Mouse (Mus musculus): ENCODE data around the gene Vmn1r86. TPM values are rescaled to one million over a fixed set of nuclear protein-coding genes. Genes with fewer than 3 reads are reported as not detected.
A peak's percentile ranks its signal among the peaks of the same experiment; 100 is the strongest.

Vmn1r86 gene
- polyA plus RNA-seq, 1 experiment from 2014 or later, result not detected

GRCm38 (mm10) chr7:13053961-13054286 is 65.8 kb downstream of the Vmn1r86 start:
- 4% methylated on average over 15 of the region's 15 CpGs for WGBS
- peak overlapping the region; percentile 96 for H3K27ac ChIP-seq (replicated peaks)
- peaks cover 13% of the 10 kb centered on the region for H3K4me1 ChIP-seq
- no peaks in the 10 kb centered on the region for H3K9me3 ChIP-seq (replicated peaks)
- no peak for DNase-seq (ENCODE audit: low spot score)
- H3K4me3 ChIP-seq, result peak overlapping the region; percentile 65
- H3K27me3 ChIP-seq (ENCODE audit: low read depth, poor library complexity, severe bottlenecking), result no peaks in the 10 kb centered on the region
- no peaks in the 10 kb centered on the region for H3K36me3 ChIP-seq

- Histone ChIP-seq H3K4me1 (peaks cover 13% of the 10 kb centered on the region), H3K36me3 (no peaks in the 10 kb centered on the region), H3K27ac (replicated peaks) (peak overlapping the region; percentile 96), H3K9me3 (replicated peaks) (no peaks in the 10 kb centered on the region), H3K27me3 (ENCODE audit: low read depth, poor library complexity, severe bottlenecking) (no peaks in the 10 kb centered on the region), H3K4me3 (peak overlapping the region; percentile 65)
- WGBS, result 89% methylated on average over 2 of the region's 2 CpGs
- no peak for DNase-seq (ENCODE audit: low spot score)
These were observed 66.2 kb downstream of the Vmn1r86 start for GRCm38 (mm10) chr7:13053501-13053900.

GRCm38 (mm10) chr7:13053001-13053400 is 66.7 kb downstream of the Vmn1r86 start:
- Histone ChIP-seq H3K4me3 (no peak overlapping the region), H3K4me1 (peaks cover 13% of the 10 kb centered on the region), H3K27ac (replicated peaks) (no peak overlapping the region), H3K9me3 (replicated peaks) (no peaks in the 10 kb centered on the region), H3K36me3 (no peaks in the 10 kb centered on the region), H3K27me3 (ENCODE audit: low read depth, poor library complexity, severe bottlenecking) (no peaks in the 10 kb centered on the region)
- no peak for DNase-seq (ENCODE audit: low spot score)
- 88% methylated on average over 13 of the region's 13 CpGs for WGBS

Other genes with a start within 250 kb of the Vmn1r86 start
- 5.5 and 5.7 TPM in 2 replicates for gene Zfp128, start 238.7 kb downstream of the Vmn1r86 start, polyA plus RNA-seq (2016; fragmentation: Nextera tagmentation; extraction: Ambion mirVana)
- gene Zscan22, start 222.1 kb downstream of the Vmn1r86 start, polyA plus RNA-seq (2016; fragmentation: Nextera tagmentation; extraction: Ambion mirVana), result 16.3 and 17.7 TPM in 2 replicates
- gene Rps5, start 197.6 kb downstream of the Vmn1r86 start, polyA plus RNA-seq (2016; fragmentation: Nextera tagmentation; extraction: Ambion mirVana), result 886 and 1,011 TPM in 2 replicates
- 0.47 and 0.83 TPM in 2 replicates for gene Rnf225, start 192.5 kb downstream of the Vmn1r86 start, polyA plus RNA-seq (2016; fragmentation: Nextera tagmentation; extraction: Ambion mirVana)
- gene Zfp324, start 154.1 kb downstream of the Vmn1r86 start, polyA plus RNA-seq (2016; fragmentation: Nextera tagmentation; extraction: Ambion mirVana), result 11.4 and 13.2 TPM in 2 replicates
- gene Zfp446, start 142.1 kb downstream of the Vmn1r86 start, polyA plus RNA-seq (2016; fragmentation: Nextera tagmentation; extraction: Ambion mirVana), result 18.0 and 19.4 TPM in 2 replicates
- 0.05 and 0.07 TPM in 2 replicates for gene Slc27a5, start 121.7 kb downstream of the Vmn1r86 start, polyA plus RNA-seq (2016; fragmentation: Nextera tagmentation; extraction: Ambion mirVana)
- gene Trim28, start 120.8 kb downstream of the Vmn1r86 start, polyA plus RNA-seq (2016; fragmentation: Nextera tagmentation; extraction: Ambion mirVana), result 349 and 398 TPM in 2 replicates
- 32.7 and 36.4 TPM in 2 replicates for gene Zbtb45, start 109.9 kb downstream of the Vmn1r86 start, polyA plus RNA-seq (2016; fragmentation: Nextera tagmentation; extraction: Ambion mirVana)
- gene Chmp2a, start 85.1 kb downstream of the Vmn1r86 start, polyA plus RNA-seq (2016; fragmentation: Nextera tagmentation; extraction: Ambion mirVana), result 113 and 133 TPM in 2 replicates
- 84.5 and 103 TPM in 2 replicates for gene Ube2m, start 81.6 kb downstream of the Vmn1r86 start, polyA plus RNA-seq (2016; fragmentation: Nextera tagmentation; extraction: Ambion mirVana)
- gene Mzf1, start 65.2 kb downstream of the Vmn1r86 start, polyA plus RNA-seq (2016; fragmentation: Nextera tagmentation; extraction: Ambion mirVana), result 3.3 and 4.5 TPM in 2 replicates
- not detected in 2 replicates for gene Vmn1r85, start 24.7 kb downstream of the Vmn1r86 start, polyA plus RNA-seq (2016; fragmentation: Nextera tagmentation; extraction: Ambion mirVana)
- not detected in 2 replicates for gene Vmn1r87, start 20.2 kb upstream of the Vmn1r86 start, polyA plus RNA-seq (2016; fragmentation: Nextera tagmentation; extraction: Ambion mirVana)
- 0.02 TPM in 1 of 2 replicates, not detected in the other for gene Vmn1r88, start 39.7 kb upstream of the Vmn1r86 start, polyA plus RNA-seq (2016; fragmentation: Nextera tagmentation; extraction: Ambion mirVana)
- gene Vmn1r89, start 93.1 kb upstream of the Vmn1r86 start, polyA plus RNA-seq (2016; fragmentation: Nextera tagmentation; extraction: Ambion mirVana), result not detected in 2 replicates
- gene Lig1, start 157.4 kb upstream of the Vmn1r86 start, polyA plus RNA-seq (2016; fragmentation: Nextera tagmentation; extraction: Ambion mirVana), result 150 and 165 TPM in 2 replicates
- gene Zswim9, start 158.8 kb upstream of the Vmn1r86 start, polyA plus RNA-seq (2016; fragmentation: Nextera tagmentation; extraction: Ambion mirVana), result 11.5 and 14.7 TPM in 2 replicates
- 1.6 and 1.8 TPM in 2 replicates for gene Pla2g4c, start 204.7 kb upstream of the Vmn1r86 start, polyA plus RNA-seq (2016; fragmentation: Nextera tagmentation; extraction: Ambion mirVana)

All from midbrain, embryonic 10.5 days (tissue).